Mouse (Mus musculus) thymus, postnatal 0 days (tissue): ENCODE data around the gene Tmem104. TPM values are rescaled to one million over a fixed set of nuclear protein-coding genes. Genes with fewer than 3 reads are reported as not detected.

Experiments used
- DNase-seq: peaks from one replicate; pipeline ENCODE4 v3.0.0-alpha.2; 2015; ENCODE audit warnings: low spot score
- polyA plus RNA-seq: library from polyadenylated mRNA; unstranded; fragments of >200 nt; fragmentation: Nextera tagmentation; extraction: Ambion mirVana; gene quantifications from 2 replicates; pipeline ENCODE4 v1.2.1, GENCODE M21; 2015

The Tmem104 gene
- polyA plus RNA-seq, 1 experiment from 2014 or later: 10.8 TPM

- DNase-seq: no peak
Observed at GRCm38 (mm10) chr11:115277604-115277975, 90.3 kb downstream of the Tmem104 start.

GRCm38 (mm10) chr11:115278176-115278575, 90.9 kb downstream of the Tmem104 start:
- no peak for DNase-seq

- no peak for DNase-seq
Observed at GRCm38 (mm10) chr11:115279726-115280125, 92.4 kb downstream of the Tmem104 start.

- DNase-seq: no peak
Observed at GRCm38 (mm10) chr11:115282295-115282694, 95.0 kb downstream of the Tmem104 start.

DNA sequence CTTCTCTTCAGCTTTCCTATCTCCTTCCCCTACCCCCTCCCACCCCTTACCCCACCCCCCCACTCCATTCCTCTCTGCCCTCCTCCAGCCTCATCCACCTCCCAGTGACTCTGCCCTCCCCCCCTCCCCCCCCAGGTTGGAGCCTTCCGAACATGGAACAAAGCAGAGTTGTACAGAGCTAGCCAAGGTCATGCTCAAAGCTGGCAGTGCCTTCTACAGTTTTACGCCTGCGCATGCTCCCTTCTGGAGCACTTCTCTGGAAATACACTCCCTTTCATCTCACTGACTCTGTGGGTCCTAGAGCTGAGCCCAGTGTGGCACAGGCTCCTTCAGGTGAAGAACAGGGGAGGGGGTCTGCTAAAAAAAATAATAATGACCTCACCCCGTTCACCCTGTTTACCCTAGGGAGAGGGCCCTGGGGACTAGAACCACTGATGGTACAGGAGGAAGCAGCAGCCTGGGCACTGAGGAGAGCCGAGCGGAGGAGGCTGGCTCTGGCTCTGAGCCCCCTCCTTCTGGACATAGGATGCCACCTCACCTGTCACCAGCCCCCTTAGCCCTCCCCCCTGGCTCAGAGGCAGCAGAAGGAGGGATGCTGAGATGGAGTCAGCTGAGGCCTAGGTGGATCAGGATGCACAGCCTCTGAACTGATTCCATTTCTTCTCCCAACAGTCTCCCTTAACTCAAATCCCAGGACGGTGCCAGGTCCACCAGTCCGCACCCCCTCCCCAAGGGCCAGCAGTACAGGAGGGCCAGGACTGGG, 95.6 kb downstream of the Tmem104 start:
- DNase-seq: no peak

- DNase-seq: no peak
Observed at GRCm38 (mm10) chr11:115283486-115283765, 96.1 kb downstream of the Tmem104 start.

GRCm38 (mm10) chr11:115283891-115284620, 96.8 kb downstream of the Tmem104 start:
- DNase-seq: no peak

DNA sequence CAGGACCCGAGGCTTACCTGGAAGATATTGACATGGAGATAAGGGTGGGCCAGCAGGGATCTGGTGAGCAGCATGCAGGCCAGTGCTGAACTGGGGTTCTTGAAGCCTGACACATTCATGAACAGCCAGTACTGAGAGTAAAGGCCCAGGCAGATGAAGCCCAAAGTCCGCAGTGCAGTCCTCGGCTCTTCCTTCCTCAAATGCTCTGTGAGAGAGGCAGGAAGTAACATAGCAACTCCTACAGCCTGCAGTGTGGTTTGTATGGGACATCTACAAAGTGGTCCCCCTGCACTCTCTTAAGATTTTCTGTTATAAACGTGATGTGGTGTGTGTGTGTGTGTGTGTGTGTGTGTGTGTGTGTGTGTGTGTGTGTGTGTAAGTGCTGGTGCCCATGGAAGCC, 98.0 kb downstream of the Tmem104 start:
- DNase-seq: no peak

- DNase-seq: no peak
Observed at GRCm38 (mm10) chr11:115286201-115286993, 99.1 kb downstream of the Tmem104 start.

DNA sequence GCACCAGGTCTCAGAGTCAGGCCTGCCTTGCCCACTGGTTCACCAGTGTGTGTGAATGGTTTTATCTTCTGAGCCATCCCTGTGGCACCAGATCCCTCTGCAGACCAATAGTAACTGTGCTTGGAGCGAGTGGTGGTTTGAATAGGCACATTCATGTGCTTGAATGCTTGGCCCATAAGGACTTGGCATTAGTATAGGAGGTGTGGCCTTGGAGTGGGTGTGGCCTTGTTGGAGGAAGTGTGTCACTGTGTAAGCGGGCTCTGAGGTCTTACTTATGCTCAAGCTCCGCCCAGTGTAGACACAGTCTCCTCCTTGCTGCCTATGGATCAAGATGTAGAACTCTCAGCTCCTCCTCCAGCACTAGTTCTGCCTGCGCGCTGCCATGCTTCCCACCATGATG, 100.1 kb downstream of the Tmem104 start:
- DNase-seq: no peak

GRCm38 (mm10) chr11:115288305-115288704, 101.0 kb downstream of the Tmem104 start:
- no peak for DNase-seq

DNA sequence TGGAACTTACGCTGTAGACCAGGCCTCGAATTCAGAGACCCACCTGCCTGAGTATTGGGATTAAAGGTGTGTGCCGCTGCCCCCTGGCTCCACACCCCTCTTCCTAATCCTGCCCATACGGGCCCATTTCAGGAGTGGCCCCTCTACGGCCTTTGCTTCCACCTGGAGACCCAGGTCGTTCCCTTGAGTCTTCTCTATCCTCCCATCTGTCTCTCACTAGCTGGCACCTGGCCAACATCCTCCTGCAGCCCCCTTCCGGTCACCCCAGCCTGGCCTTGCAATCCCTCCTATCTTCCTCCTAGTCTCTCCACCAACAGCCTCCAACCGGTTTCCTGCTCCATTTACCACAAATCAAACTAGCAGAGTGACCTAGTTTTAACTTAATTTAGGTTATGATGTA, 102.6 kb downstream of the Tmem104 start:
- DNase-seq: no peak

DNA sequence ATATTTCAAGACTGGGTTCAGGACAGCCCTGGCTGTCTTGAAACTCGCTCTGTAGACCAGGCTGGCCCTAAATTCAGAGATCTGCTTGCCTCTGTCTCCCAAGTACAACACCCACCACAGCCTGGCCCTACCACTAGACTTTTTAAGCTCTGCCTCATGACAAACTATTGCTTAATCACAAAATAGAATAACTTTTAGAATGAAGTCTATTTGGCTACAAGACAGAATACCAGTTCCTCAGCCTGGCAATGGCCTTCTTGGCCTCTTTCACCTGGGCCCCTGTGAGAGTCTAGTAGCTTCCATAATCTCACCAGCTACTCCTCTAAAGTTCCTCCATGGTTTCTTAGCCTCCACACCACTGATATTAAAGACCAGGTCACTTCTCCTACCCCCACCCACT, 103.0 kb downstream of the Tmem104 start:
- no peak for DNase-seq

DNA sequence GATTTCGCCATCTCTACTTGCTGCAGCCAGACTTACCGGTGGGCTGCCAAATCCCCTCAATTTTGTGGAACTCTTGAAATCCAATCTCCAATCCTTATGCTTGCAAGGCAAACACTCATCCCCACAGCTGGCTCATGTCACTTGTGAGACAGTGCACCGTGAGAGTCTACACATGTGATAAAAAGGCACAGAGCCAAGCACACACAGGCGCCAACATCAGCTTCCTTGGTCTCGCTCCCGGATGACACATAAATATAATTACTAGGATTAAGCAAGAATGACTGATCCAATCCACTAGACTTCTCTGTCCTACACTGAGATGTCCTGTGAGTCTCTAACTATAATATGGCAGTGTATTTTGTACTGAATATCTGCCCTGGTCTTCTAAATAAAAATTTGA, 103.6 kb downstream of the Tmem104 start:
- DNase-seq: no peak

DNA sequence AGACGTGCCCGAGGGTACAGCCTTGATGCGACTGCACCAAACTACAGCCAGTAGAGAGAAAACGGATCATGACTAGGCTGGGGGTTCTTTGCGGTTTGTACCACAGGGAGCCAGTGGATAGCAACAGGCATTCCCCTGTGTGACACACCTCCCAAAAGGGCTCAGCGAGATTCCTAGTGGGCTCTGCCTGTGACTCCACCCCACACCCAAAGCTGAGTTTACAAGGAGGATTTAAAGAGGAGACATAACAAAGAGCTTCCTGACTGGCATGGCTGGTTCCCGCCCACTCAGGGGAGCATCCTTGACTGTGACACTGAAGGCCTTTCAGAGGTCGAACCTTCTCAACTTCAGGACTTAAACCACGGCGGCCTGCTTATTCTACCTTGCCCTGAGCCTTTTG, 104.2 kb downstream of the Tmem104 start:
- DNase-seq: no peak

GRCm38 (mm10) chr11:115292631-115293375, 105.5 kb downstream of the Tmem104 start:
- DNase-seq: no peak

GRCm38 (mm10) chr11:115295939-115296338, 108.7 kb downstream of the Tmem104 start:
- DNase-seq: no peak
